Mouse (Mus musculus) gastrocnemius, postnatal 36 days (tissue): ENCODE measurements around the gene Cd300a. TPM values are rescaled to one million over a fixed set of nuclear protein-coding genes. Genes with fewer than 3 reads are reported as not detected.

ENCODE experiments used
- DNase-seq, 2 experiments: peaks; one replicate each; pipeline ENCODE4 v3.0.0; 2022
- intact Hi-C: fragments of 180-260 bp; cut with DNase I; formaldehyde crosslinking; loops from one replicate; pipeline ENCODE4 v1.15.1; 2025
- long read RNA-seq, 2 experiments: library from polyadenylated mRNA; stranded (forward); transcript quantifications; one replicate each; pipeline ENCODE4 v2.0.0; 2021
- total RNA-seq, 2 experiments: library from RNA; stranded (reverse); gene quantifications; 2 replicates each; pipeline ENCODE4 v1.2.3; 2021

The Cd300a gene
- total RNA-seq: under 1 TPM; 0.36 to 0.37 TPM
- long read RNA-seq, experiment 1, full-length matches to known transcripts: 2 of 3 reads
- long read RNA-seq, experiment 1, partial matches to known transcripts: 0 of 3 reads
- long read RNA-seq, experiment 1, other reads (novel, unspliced or antisense): 1 of 3 reads
- long read RNA-seq, experiment 2, full-length matches to known transcripts: 1 of 1 reads
- long read RNA-seq, experiment 2, partial matches to known transcripts: 0 of 1 reads
- long read RNA-seq, experiment 2, other reads (novel, unspliced or antisense): 0 of 1 reads

GRCm38 (mm10) chr11:114889991-114890518, at the start of gene Cd300a:
Gene Cd300a, plus strand, starts transcription at chr11:114890041.
- intact Hi-C loops: no loop called here
- DNase-seq: no peak

DNA sequence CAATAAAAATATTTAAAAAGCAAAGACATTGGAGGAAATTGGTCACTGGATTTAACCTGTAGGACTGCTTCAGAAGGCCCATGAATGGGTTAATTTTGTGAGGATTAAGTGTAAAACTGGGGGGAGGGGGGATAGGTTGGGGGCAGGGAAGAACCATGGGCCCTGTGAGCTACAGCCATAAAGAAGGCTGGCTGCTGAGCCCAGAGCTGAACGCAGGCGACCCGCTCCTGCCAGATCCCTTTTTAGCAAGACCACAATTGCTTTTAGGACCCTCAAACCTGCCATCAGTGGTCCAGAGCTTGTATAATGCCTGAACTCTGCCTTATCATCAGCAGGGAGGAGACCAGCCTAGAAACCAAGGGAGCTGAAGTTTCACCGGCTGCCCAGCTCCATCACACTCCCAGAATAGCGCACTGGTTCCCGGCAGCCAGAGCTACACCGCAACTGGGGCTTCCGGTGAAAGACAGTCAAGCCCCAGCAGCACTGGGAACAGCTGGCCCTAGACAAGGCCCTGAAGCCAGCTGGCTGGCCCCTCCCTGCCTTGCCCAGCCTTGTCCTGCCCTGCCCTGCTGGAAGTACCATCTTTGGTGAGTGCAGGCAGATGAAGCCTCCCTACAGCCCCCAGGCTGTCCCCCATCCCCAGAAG, 45.9 kb upstream of the Cd300a start:
- peak; percentile 59 to 69 for DNase-seq
- intact Hi-C loops: no loop called here

DNA sequence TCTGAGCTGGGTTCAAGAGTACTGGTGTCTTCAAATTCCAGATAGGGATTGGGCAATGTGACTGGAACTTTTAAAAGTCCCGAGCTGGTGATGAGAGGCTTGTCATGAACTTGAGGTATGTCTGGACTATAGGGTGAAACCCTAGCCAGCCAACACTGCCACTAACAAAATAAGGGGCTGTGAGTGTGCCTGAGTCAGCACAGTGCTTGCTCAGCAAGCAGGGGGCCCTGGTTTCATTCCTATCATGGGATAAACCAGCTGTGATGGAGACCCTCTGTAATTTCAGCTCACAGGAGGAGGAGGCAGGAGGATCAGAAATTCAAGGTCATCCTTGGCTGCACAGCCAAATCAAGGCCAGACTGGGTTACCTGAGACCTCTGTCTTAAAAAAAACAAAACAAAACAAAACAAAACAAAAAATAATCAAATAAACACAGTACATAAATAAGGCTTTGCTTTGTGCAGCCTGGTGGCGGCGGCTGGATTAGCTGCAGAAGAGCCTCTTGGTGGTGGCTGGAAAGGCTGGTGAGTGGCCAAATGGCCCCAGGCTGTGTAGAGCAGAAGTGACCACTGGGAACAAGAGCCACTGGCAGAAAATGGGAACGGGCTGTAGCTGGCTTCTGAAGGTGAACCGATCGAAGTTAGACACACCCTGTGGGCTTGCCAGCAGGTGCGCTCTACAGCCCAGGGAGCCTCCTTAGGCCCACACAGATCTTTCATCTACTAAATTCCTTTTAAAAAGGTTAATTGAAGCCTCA, 45.2 kb upstream of the Cd300a start:
- DNase-seq: no peak
- intact Hi-C loops: no loop called here

DNA sequence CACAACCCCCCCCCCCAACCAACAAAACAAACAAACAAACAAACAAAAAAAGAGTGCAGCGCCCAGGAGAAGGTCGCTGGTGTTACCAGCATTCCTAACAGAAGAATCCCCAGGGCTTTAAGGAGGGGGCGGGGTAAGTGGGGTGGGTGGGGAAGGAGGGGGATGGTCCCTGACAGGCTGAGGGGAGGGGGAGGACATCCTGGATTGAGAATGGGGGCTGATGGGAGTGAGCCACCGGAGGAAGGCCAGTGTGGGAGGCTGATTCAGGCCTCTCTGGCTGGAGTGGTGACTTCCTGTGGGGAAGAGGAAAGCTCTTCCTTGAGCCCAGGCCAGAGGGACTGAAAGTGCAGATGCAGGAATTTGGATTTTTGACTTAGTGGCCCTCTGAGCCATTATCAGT, 43.5 kb upstream of the Cd300a start:
- intact Hi-C loops: no loop called here
- no peak for DNase-seq

- DNase-seq: no peak
- intact Hi-C loops: no loop called here
Measured at GRCm38 (mm10) chr11:114847008-114847407, 42.8 kb upstream of the Cd300a start.

DNA sequence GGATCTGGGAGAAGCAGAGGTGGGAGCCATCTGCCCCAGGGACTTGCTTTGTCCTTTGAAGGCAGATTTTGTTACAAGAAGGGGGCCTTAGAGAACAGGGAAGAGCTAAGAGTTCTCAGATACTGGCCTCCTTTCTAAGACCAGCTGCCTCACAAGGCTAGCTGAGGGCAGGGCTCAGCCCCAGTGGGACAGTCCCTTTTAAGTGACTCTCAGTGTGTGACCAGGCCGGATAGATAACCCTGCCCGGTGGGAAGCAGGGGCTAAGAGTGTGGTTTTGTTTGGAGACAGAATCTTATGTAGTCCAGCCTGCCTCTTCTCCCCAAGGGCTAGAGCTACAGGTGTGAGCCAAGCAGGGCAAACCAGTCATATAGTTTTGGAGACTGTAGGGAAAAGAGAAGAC, 40.3 kb upstream of the Cd300a start:
- DNase-seq: no peak
- intact Hi-C loops: no loop called here

GRCm38 (mm10) chr11:114850066-114850451, 39.8 kb upstream of the Cd300a start:
- intact Hi-C loops: no loop called here
- DNase-seq: no peak

DNA sequence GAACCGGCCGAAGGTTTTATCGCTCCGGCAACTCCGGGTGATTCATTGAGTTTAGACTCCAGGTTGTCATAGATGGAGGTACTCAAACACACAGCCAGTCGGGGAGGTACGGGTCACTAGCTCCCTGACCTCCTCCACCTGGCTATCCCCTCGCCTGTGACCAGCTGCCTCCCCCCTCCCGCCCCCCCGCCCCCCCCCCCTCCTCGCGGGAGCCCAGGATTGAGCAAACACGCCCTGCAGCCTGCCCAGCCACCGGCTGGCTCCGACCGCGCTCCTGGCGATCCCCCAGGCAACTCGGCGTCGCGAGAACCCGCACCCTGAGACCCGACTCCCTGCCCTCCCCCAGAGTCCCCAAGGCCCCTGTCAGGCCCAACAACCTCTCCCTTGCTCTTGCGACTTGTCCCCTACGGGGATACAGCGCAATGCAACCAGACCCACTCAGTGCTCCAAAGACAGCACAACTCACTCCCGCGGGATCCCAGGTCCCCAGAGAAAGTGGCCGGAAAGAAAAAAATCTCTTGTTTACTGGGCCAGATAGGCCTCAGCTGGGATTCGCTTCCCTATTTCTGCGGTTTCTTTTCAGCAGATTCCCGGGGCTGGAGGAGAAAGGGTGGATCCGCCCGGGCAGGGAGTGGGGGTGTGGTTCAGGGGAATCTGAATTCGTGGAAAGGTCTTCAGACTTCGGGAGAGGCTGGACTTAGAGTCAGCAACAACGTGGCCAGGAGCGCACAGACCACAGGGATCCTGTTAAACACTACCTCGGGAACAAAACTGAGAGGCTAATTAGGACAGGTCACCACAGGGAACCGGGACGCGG, 39.2 kb upstream of the Cd300a start, which contains the start of gene Gprc5c:
TSS of gene Gprc5c (plus strand) at position 701 of the 817 bp plus-strand sequence.
- peak; percentile 40 to 62 for DNase-seq
- intact Hi-C loops: no loop called here

DNA sequence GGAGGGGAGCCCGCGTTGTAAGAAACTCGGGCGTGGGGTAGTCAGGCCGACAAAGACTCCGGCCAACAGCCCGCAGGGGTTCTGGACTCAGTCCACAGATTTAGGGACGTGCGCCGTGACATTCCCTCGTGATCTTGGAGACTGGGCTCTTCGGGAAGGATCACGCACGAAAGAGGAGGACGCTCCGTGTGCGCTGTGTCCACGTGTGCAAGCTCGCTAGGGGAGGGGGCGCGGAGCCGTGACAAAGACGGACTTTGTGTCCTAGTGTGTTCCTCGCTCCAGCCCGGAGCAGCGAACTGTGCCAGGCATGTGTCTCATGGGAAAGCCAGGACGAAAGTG, 38.6 kb upstream of the Cd300a start:
- peak in 1 of 2 experiments; percentile 19 for DNase-seq
- intact Hi-C loops: no loop called here

DNA sequence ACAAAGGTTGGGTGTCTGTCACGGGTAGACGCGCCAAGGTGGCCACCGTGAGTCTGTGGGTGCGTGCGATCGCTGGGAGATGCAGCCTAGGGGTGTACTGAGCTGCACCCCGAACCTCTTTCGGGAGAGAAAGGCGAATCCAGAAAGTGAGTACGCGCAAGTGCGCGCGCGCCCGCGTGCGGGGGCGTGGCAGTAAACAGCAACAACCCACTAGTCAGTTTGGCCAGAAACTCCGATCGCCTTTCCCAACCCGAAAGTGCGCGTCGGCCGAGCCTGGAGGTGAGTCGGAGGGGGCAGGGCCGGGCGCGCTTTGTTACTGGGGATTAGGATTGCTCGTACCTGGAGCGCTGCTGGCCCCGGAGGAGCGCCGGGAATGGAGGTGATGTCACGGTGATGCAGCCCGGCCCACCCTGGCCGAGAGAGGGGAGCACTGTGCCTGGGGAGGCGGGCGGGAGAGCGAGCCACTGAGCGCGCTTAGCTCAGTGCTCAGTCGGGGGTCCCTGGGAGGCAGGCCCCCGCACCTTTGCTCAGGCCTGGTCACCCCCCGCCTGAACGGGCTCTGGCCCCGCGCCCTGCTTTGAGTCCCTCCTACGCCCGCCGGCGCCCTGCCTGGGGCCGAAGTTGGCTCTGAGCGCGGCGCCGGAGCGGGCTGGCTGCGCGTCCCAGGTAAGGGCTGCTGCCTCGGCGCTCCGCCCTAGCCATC, 38.1 kb upstream of the Cd300a start:
- intact Hi-C loops: no loop called here
- peak; percentile 70 for DNase-seq

- DNase-seq: no peak
- intact Hi-C loops: no loop called here
Measured at GRCm38 (mm10) chr11:114852311-114853173, 37.3 kb upstream of the Cd300a start.

GRCm38 (mm10) chr11:114853174-114853838, 36.5 kb upstream of the Cd300a start:
- intact Hi-C loops: no loop called here
- DNase-seq: no peak

DNA sequence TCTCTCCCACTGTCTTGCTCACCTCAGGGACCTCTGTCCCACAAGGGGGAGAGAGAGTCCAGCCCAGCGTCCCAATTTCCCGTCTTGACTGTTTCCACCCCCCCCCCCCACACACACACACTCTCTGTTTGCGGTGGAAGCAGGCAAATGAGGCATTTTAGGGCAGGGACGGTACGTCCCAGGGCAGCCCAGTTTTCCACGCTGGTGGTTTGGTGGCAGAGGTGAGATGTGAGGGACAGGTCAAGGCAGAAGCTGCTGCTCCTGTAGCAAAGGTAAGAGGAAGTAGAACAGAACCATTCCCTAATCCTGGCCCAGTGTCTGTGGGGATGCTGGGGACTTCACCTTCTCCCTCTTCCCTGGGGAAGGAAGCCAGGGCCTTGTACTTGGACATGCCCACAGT, 35.3 kb upstream of the Cd300a start:
- DNase-seq: no peak
- intact Hi-C loops: no loop called here

GRCm38 (mm10) chr11:114856125-114856524, 33.7 kb upstream of the Cd300a start:
- DNase-seq: no peak
- intact Hi-C loops: no loop called here

DNA sequence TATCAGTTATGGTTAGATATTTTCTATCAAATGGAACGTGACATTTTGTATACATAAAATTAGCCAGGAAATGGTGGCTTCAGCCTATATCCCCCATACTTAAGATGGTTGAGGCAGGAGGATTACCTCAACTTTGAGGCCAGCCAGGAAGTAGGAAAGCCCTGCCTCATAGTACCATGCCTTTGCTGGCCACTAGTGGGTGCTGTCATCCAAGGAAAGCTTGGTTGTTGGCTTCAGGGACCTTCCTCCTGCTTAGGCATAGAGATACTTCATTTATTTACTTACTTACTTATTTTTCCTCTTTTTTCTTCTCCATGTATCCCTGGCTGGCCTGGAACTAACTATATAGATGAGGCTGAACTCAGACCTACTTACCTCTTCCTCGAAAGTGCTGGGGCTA, 31.2 kb upstream of the Cd300a start:
- intact Hi-C loops: no loop called here
- no peak for DNase-seq

DNA sequence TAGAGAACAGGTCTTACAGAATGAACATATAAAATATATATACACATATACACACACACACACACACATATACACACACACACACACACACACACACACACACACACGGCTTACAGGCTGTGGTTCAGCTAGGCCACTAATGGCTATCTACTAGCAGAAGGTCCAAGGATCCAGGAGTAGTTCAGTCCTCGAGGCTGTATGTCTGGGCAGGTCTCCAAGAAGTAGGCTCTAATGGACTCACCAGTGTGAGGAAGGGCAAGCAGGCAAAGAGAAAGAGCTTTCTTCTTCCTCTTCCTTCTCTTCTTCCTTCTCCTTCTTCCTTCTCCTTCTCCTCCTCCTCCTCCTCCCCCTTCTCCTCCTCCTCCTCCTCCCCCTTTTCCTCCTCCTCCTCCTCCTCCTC, 28.8 kb upstream of the Cd300a start:
- no peak for DNase-seq
- intact Hi-C loops: no loop called here

GRCm38 (mm10) chr11:114862687-114863086, 27.2 kb upstream of the Cd300a start:
- intact Hi-C loops: no loop called here
- no peak for DNase-seq

- intact Hi-C loops: no loop called here
- DNase-seq: no peak
Measured at GRCm38 (mm10) chr11:114863918-114864420, 25.9 kb upstream of the Cd300a start.
